Mouse (Mus musculus): ENCODE data around the gene Atad1. TPM values are rescaled to one million over a fixed set of nuclear protein-coding genes. Genes with fewer than 3 reads are reported as not detected.

Atad1 gene
- total RNA-seq, 2 experiments from 2014 or later, result 78.6 to 79.4 TPM

DNA sequence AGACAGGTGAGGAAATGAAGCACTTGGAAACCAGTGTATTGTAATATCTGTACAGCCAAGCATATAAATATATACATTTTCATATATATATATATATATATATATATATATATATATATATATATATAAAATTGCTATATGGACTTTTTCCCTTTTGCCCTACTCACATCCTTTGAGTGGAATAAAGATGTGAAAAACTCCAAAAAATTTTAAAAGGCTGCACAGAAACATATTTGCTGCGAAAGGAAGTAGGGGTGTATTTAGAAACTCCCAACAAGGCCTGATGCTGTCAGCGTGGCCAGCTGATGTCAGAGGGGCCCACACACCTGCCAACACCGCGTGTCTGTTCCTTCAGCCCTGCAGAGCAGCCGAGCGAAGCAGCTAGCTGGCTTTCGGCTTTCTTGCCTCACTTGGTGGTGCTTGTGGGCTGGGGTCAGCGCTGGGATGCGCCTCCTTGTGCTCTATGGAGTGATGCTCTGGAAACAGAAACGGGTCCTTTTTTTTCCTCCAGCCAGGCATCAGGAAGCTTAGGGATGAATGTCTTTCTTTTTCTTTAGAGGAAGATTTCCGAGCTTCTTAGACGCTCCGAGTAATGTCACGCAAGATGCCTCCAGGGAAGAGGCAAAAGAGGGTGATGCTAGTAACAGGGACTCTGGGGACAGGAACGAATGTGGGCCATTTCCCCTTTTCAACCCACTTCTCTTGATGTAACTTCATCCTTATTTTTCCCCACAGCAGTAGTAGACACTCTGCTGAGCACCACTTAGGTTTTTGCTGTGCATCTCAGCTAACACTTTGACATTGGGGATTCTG is 14.8 kb upstream of the Atad1 start:
- no peak for DNase-seq (ENCODE audit: low spot score)

GRCm38 (mm10) chr19:32753386-32753785 is 13.8 kb upstream of the Atad1 start:
- intact Hi-C loops (cut with DNase I), result loop anchor here (10.0 kb wide), 2 partner anchors 151 to 321 kb away; no protein-coding TSS in a partner anchor
- DNase-seq (ENCODE audit: low spot score), result no peak

More for the DNA sequence above, 14.8 kb upstream of the Atad1 start:
- intact Hi-C loops (cut with DNase I), result loop anchor here (2.0 to 10.0 kb wide), 3 partner anchors 42 to 320 kb away; no protein-coding TSS in a partner anchor

DNA sequence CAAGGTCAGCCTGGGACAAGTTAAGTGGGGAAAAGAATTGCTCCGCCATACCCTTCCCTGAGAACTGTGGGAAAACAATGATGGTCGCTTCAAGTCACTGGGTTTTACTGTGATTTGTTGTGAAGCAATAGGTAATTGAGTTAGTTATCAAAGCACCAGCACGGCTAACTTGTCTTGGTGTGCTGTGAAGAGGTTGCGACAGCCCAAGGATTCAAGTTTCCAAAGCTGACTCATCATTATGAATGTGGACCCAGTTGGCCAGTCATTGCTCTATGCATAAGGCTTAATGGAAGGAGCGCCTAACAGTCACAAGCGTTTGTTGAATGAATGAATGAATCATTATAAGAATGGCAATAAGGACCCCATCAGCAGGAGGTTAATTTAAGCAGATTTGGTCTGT is 12.8 kb upstream of the Atad1 start:
- no peak for DNase-seq (ENCODE audit: low spot score)
- intact Hi-C loops (cut with DNase I), result loop anchor here (10.0 kb wide), 2 partner anchors 152 to 322 kb away; no protein-coding TSS in a partner anchor

DNA sequence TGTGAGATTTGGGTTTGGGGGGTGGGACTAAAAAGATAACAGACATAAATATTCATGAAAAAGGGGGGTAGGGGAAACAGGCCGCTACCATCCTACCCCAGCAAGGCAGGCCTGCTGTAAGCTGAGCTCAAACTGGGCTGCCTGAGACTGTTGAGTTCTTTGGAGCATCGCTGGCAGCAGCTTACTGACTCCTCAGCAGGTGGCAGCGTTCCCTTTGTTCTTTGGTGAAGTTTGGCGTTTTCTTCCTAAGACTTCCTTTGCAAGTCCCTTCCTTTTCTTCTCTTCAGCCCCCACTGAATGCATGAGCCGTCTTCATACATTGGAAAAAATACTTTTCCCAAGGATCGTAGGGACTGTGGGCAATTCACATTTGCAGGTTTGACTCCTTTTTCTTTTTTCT is 9.8 kb upstream of the Atad1 start:
- intact Hi-C loops (cut with DNase I), result loop anchor here (1.0 kb wide), 1 partner anchor 477 kb away; no protein-coding TSS in a partner anchor
- DNase-seq (ENCODE audit: low spot score), result no peak

- intact Hi-C loops (cut with DNase I), result no loop called here
- no peak for DNase-seq (ENCODE audit: low spot score)
Observed at GRCm38 (mm10) chr19:32740641-32741345, 1.2 kb upstream of the Atad1 start.

- intact Hi-C loops (cut with DNase I), result no loop called here
Observed at GRCm38 (mm10) chr19:32737844-32738243, 1.7 kb downstream of the Atad1 start.

GRCm38 (mm10) chr19:32732922-32733321 is 6.7 kb downstream of the Atad1 start:
- no peak for DNase-seq (ENCODE audit: low spot score)
- intact Hi-C loops (cut with DNase I), result no loop called here

More at GRCm38 (mm10) chr19:32737844-32738243, 1.7 kb downstream of the Atad1 start:
- no peak for DNase-seq (ENCODE audit: low spot score)

DNA sequence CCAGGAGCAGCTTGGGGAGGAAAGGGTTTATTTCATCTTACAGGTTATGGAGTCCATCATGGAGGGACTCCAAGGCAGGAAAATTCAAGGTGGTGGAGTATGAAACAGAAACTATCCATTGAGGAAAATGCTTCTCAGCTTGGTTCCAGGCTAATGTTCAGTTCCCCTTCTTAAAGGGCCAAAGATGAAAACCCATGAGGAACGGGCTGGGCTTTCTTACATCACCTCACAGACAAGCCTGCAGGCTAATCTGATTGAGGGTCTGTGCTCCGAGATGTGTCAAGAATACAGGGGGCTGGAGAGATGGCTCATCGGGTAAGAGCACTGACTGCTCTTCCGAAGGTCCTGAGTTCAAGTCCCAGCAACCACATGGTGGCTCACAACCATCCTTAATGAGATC is 9.8 kb downstream of the Atad1 start:
- no peak for DNase-seq (ENCODE audit: low spot score)
- intact Hi-C loops (cut with DNase I), result no loop called here

- intact Hi-C loops (cut with DNase I), result no loop called here
- no peak for DNase-seq (ENCODE audit: low spot score)
Observed at GRCm38 (mm10) chr19:32726451-32727325, 12.9 kb downstream of the Atad1 start.

- intact Hi-C loops (cut with DNase I), result no loop called here
- no peak for DNase-seq (ENCODE audit: low spot score)
Observed at GRCm38 (mm10) chr19:32723817-32724216, 15.8 kb downstream of the Atad1 start.

- intact Hi-C loops (cut with DNase I), result no loop called here
- DNase-seq (ENCODE audit: low spot score), result no peak
Observed at GRCm38 (mm10) chr19:32720319-32720718, 19.3 kb downstream of the Atad1 start.

GRCm38 (mm10) chr19:32717590-32717989 is 22.0 kb downstream of the Atad1 start:
- intact Hi-C loops (cut with DNase I), result no loop called here
- DNase-seq (ENCODE audit: low spot score), result no peak

GRCm38 (mm10) chr19:32715681-32716080 is 23.9 kb downstream of the Atad1 start:
- intact Hi-C loops (cut with DNase I), result loop anchor here (1.0 to 2.0 kb wide), 3 partner anchors 239 to 651 kb away; no protein-coding TSS in a partner anchor
- DNase-seq (ENCODE audit: low spot score), result no peak

DNA sequence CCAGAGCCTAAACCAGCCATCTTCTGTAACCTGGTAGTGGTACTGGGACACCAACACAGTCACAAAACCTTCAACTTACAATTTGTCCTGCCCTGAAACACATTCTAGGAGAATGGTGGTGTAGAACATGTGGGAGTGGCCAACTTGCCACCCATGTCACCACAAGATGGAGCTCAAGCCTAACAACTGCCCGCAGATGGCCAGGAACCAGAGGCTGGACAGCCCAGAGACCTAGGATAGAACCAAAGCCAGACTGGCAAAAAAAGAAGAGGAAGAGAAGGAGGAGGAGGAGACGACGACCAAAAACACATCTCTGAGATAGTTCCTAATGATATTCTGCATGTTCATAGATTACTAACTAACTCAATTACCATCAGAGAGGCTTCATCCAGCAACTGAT is 24.4 kb downstream of the Atad1 start:
- DNase-seq (ENCODE audit: low spot score), result peak; percentile 52
- intact Hi-C loops (cut with DNase I), result loop anchor here (1.0 to 2.0 kb wide), 3 partner anchors 240 to 652 kb away; no protein-coding TSS in a partner anchor

DNA sequence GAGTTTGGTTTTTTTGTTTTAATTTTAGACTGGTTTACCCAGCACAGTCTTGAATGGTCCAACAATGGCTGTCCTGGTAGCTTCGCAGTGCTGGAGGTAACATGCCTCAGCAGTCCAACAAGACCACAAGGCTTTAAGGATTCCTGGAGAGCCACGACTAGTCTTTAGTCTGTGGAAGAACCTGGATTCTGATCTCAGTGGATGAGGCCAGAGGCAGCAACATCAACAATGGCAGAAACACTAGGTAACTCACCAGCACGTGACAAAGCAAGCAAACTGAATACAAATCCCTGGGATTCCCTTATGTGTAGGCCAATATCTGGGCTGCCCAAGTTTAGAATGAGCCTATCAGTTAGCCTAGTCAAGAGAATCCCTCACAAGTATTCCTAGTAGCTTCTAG is 26.1 kb downstream of the Atad1 start:
- intact Hi-C loops (cut with DNase I), result loop anchor here (2.0 kb wide), 1 partner anchor 41 kb away; no protein-coding TSS in a partner anchor

DNA sequence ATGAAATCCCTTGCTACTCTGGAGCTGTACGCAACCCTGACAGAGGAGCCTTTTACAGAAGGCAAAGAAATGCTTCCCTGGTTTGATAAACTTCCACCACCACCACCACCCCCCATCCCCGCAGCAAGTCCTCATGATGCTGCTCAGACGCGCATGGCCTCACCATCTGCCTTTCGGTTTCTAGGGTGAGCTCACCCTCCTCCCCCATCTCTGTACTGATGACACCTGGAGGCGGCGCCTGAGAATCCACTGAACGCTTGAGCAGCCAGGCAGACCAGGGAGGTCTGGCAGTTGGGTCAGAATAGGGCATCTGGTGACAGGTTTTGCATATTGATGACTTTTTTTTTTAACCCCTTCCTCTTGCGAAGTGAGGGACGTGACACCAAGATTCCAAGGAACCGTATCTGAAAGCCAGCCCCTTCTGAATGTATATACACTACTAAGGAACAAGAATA is 27.0 kb downstream of the Atad1 start:
- intact Hi-C loops (cut with DNase I), result loop anchor here (2.0 kb wide), 1 partner anchor 42 kb away; no protein-coding TSS in a partner anchor
- peak; percentile 41 for DNase-seq (ENCODE audit: low spot score)

More for the DNA sequence above, 26.1 kb downstream of the Atad1 start:
- DNase-seq (ENCODE audit: low spot score), result no peak

- peak; percentile 77 for DNase-seq (ENCODE audit: low spot score)
- intact Hi-C loops (cut with DNase I), result loop anchor here (2.0 kb wide), 1 partner anchor 43 kb away; no protein-coding TSS in a partner anchor
Observed at GRCm38 (mm10) chr19:32711761-32712541, 27.6 kb downstream of the Atad1 start.

- intact Hi-C loops (cut with DNase I), result no loop called here
- DNase-seq (ENCODE audit: low spot score), result no peak
Observed at GRCm38 (mm10) chr19:32710288-32710687, 29.3 kb downstream of the Atad1 start.

DNA sequence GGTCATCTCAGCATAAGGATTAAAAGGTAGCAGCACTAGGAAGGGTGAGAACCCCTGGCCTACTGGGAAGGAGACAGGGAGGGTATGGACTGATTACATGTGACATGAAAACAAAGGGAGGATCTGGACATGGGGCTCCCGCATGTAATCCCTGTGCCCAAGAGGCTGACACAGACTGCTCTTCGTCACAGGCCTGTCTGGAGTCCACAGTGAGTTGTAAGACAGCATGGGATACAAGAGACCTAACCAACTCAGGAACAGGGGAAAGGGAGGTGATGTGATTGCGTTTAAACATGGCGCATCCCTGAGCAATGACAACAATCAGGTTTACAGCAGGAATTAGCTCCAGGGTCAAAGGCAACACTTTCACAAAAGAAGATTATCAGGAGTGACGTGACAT is 30.6 kb downstream of the Atad1 start:
- intact Hi-C loops (cut with DNase I), result no loop called here

More for the DNA sequence above, 30.6 kb downstream of the Atad1 start:
- no peak for DNase-seq (ENCODE audit: low spot score)

Data from heart, postnatal 25 days (tissue).